Mouse (Mus musculus): Measurements from ENCODE around the gene Gjc2.

- TF ChIP-seq CTCF (IDR thresholded peaks at IDR 0.05; ENCODE audit: low read depth, low read length) (no peak), POLR2A (IDR thresholded peaks at IDR 0.05; ENCODE audit: borderline replicate concordance, low read depth, low read length) (no peak)
Measured at GRCm38 (mm10) chr11:59226251-59226650, 43.2 kb upstream of the Gjc2 start.
